Mouse (Mus musculus) lung, postnatal 36 days (tissue): ENCODE results near the gene Gm49450.

ENCODE experiments used
- DNase-seq: peaks from one replicate; pipeline ENCODE4 v3.0.0; 2022; ENCODE audit warnings: mixed read lengths

Gene Gm49450

GRCm38 (mm10) chr15:98953401-98954356, at the start of gene Gm49450, which contains the start of gene Tuba1a:
Gene Gm49450, minus strand, starts transcription at chr15:98953551.
Gene Tuba1a, minus strand, starts transcription at chr15:98953703.
- peak; percentile 95 for DNase-seq

GRCm38 (mm10) chr15:99001451-99001931, 48.1 kb upstream of the Gm49450 start:
- peak; percentile 26 for DNase-seq

DNA sequence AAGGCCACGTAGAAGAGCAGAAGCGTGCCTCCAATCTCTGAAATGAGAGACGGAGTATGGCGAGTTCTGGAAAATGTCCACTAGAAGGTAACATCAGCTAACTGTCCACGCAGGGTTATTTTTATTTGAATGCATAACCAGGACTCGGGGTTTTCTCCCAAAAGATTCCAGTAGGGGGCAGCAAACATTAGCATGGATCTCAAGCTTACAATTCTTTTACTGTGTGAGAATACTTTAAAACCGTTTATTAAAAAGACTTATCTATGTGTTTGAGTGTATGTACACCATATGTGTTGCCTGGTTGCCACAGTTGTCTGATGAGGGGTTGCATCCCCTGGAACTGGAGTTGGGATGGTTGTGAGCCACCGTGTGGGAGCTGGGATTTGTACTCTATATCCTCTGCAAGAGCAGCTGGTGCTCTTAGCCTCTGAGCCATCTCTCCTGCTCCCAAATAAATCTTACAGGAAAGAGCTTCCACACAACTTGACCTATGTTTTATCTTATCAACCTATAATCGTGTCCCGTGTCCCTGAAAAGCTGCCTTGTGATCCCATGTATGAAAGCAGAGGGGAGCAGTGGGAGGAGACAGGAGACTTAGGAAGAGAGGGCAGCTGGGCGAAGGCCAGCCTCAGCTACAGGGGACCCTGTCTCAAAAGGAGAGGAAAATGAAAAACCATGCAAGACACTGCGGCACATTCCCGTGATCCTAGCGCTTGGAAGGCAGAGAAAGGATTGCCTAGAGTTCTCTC, 47.4 kb upstream of the Gm49450 start:
- peak; percentile 86 for DNase-seq

GRCm38 (mm10) chr15:98998775-98999157, 45.4 kb upstream of the Gm49450 start:
- no peak for DNase-seq

GRCm38 (mm10) chr15:98997938-98998774, 44.8 kb upstream of the Gm49450 start:
- DNase-seq, result no peak

- DNase-seq, result no peak
Measured at GRCm38 (mm10) chr15:98996840-98997239, 43.5 kb upstream of the Gm49450 start.

DNA sequence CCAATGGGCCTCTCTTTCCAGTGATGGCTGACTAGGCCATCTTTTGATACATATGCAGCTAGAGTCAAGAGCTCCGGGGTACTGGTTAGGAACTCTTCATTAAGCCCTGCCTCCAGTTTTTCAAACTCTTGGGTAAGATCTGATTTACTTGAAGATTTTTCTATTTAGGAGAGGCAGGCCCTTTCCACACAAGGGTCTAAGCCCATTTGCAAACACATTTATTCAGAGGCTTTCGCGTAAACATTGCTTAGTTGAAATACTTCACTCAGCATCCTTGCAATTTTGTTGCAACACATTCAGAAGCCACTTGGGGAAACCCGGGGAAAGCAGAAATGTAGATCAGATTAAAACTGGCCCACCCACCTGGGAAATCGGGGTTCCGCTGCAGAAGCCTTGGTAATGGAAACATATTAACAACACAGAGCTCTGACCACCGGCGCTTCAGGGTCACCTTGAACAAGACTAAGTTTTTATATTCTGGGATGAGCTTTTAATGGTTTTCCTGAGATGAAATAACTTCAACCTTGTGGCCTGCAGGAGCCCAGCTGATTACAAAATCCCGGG, 41.7 kb upstream of the Gm49450 start:
- DNase-seq, result no peak

DNA sequence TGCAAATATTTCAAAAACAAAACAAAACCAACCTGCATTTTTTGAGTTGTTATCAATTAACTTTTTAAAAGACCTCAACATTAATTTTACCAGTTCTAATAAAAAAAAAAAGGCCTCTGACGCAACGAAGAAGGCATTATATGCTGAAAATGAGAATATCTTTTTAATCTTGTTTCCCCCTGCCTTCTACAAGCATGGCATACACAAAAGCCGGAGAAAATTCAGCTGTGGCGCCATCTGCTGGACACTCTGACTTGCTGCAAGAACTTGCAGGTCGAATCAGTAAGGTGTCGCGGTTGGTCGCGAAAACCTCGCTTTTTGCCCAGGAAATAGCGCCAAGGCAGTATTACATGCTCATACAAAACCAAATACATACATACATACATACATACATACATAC, 40.5 kb upstream of the Gm49450 start:
- peak; percentile 92 for DNase-seq

DNA sequence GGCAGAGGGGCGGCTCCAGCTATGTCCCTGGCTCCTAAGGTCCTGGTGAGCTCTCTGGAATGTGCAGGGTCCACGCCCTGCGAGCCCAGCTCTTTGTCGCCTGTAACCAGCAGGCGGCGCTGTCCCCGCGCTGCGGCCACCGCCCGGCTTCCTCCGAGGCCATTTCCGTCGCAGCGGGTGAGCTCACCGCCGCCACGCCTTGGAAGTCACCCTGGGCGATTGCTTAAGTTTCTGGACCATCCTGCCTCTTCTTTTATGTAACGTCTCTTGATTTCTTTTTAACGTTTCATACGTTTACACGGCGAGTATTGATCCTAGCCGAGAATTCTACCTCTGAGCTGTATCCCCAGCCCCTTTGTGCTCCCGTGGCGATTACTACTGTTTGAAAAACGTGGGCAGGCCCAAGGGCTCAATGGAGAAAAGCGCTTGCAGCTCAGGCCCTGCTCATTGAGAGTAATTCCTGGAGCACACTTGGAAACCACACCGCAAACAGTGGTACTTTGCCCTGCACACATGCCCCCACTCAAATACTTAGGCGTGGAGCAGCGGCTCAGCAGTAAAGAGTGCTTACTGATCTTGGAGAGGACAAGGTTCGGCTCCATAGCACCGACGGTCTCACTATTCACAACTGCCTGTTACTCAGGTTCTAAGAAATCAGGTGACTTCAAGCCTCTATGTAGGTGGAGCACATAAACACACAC, 39.9 kb upstream of the Gm49450 start:
- DNase-seq, result peak; percentile 97

DNA sequence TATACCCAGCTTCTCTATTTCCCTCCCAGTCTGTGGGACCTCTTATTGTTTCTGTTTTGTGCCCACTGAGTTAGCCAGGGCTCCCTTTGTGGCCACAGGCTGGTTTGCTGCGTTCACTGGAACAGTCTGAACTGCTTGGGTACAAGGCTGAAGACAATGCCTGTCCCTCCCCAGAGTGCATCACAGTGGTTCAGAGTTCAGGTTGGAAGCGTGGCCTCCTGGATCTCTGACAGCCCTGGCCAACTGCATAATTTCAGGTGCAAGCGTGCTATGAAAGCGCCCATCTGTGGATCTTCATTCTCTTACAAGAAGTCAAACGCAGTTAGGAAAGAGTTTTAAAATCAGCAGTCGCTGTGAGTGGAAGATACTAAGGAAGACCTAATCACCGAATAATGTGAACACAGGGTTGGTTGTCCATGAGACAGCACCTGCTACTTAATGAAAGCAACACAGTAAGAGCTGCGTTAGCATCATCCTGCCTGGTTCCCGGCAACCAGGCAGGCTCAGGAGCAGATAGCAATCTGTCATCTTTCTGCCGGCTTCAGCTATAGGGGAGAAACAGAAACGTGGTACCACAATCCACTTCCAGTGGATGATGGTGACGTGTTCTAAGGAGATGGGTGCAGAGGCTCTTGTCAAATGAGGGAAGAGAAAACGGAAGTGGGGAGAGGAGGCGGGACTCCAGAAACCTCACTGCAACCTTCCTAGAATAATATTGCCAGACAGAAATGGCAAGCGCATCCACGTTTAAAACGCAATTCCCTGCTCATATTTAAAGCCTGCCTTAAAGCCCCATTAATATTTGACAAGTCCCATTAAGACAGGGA, 38.9 kb upstream of the Gm49450 start:
- peak; percentile 84 for DNase-seq

- no peak for DNase-seq
Measured at GRCm38 (mm10) chr15:98991540-98992050, 38.2 kb upstream of the Gm49450 start.

DNA sequence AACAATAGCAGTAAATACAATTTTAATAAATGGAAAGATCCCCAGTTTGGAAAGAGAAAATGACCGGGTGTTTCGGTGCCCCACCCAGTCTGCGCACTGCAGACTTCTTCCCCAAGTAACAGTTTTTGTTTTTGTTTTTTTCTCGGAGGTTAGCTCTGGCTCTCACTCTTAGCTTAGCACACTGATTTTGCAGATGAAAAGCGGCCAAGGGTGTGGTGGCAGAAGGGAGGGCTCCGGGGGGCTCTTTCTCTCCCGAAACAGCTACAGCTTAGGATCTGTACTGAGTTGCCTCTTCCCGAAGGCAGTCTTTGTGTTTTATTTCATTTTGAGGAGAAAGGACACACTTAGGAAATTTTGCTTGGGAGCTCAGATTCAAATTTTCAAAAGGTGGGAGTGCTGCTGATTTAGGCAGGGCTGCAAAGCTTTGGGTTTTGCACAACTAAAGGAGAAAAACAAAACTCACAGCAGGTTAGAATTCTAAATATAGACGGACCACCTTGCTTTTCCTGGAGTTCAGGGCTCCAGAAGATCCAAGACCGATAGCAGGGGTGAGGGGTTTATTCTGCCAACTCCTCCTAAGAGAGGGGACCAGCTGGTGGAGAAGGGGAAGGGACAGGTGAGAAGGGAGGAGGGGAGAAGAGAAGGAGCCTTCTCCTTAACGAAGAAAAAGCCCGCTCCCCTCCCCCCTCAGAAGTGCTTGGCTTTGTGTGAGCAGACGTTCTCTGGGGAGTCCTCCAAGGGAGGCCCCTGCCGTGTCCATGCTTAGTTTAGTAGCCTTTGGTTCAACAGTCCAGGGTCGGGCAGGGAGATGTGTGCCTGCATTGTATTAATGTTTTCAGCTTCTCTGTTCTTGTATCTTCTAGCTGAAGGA, 37.6 kb upstream of the Gm49450 start:
- DNase-seq, result no peak

DNA sequence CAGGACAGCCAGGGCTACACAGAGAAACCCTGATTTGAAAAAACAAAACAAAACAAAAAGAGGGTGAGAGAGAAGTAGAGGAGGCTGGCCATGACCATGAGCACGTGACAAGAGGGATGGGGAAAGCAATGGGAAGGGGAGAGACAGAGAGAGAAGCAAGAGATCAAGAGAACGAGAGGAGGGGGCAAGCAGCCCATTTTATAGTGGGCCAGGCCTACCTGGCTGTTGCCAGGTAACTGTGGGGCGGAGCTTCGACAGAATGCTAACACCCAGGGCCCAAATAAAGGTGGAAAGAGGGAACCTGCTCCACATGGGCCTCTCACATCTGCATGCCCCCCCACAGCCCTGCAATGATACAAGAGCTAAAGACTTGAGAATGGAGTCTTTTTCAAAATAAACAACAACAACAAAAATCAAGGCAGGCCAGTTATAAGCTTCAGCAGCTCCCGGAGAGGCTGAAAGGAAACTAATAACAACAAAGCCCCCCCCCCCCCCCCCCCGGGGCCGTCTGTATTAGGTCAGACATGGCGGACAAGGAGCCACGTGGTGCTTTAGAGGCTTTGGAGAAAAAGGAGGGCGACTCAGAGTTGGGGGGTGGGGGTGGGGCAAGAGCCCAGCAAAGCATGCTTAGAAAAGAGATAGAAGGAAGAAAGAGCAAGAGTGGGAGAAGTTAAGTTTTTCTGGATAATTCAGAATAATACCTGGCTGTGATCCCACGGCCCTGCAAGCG, 36.5 kb upstream of the Gm49450 start:
- no peak for DNase-seq

DNA sequence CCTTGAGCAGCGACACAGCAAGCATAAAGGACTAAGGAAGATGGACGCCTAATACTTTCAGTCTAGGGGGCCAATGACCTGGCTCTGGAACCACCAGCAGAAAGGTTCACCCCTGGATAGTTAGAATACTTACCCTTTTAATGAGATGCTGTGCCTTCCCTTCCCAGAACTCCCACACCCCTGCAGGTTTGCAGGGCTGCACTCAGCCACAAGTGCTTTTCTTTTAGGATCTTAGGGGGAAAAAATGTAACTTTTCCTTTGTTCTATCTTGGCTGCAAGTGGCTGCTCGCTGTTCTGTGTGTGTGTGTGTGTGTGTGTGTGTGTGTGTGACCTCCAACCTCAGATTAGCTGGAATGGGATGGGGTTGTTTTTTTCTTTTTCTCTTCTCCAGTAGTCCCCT, 35.4 kb upstream of the Gm49450 start:
- no peak for DNase-seq

GRCm38 (mm10) chr15:98987661-98988181, 34.4 kb upstream of the Gm49450 start:
- peak; percentile 22 for DNase-seq

DNA sequence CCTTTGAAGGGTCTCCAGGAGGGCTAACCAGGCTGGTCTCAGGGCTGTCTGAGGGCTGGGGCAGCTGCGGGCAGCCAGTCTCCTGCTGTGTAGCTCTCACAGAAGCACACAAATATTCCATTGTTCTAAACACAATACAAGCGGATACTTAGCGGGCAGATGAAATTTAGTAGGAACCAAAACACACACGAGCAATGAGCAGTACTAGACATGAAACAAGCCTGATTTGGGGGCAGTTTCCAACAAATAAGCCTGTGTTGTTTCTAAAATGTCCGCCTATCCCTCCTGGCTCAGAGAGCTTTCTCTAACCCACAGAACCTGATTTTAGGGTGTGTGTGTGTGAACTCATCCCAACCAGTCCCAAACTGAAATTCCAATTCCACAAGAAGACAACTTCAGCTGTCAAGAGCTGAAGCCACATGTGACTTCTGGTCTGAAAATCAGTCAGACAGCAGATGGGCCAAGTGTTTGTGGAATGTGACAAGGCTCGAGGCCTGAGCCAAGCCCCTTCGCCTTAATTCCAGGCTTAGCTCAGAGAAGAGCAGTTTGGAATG, 33.8 kb upstream of the Gm49450 start:
- peak; percentile 60 for DNase-seq

DNA sequence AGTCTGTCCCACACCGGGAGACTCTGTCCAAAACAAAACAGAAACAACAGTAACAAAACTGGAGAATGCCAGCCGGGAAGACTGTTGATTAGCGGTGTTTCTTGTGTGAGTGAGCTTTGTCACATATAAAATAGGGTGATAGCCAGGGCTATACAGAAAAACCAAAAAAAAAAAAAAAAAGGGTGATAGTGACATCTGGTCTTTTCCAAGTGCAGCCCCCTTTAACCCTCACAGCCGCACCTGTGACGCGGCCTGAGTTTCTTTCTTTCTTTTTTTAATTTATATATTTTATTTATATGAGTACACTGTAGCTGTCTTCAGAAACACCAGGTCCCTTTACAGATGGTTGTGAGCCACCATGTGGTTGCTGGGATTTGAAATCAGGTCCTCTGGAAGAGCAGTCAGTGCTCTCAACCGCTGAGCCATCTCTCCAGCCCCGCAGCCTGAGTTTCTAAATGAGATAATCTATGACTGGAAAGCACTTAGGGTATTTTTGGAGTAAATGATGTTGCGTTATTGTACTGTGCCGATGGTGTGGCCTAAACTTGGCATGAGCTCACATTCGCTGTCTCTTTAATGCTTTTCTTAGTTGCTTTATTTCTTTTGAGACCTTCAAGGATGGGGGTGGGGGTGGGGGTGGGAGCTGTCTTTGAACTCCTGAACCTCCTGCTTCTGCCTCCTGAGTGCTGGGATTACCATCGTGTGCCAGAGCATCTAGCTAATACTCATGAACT, 32.8 kb upstream of the Gm49450 start:
- DNase-seq, result no peak
